Mouse (Mus musculus): ENCODE measurements around the gene Dlx3.

The Dlx3 gene

DNA sequence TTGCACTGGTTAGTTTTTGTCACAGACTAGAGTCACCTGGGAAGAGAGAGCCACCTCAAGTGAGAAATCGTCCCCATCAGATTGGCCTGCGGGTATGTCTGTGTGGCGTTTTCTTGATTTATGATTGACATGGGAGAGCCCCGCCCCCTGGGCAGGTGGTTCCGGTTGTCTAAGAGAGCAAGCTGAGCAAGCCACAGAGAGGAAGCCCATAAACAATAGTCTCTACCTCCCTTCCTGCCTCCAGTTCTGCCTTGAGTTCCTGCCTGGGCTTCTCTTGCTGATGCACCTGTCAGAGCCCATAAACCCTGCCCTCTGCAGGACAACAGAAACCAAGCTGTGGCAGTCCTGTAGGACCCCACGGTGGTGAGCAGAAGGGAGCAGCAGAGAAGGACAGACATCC is 13.4 kb downstream of the Dlx3 start:
- ChIA-PET CTCF (interaction anchor here (0.5 to 2.1 kb wide), 12 partner anchors 9 to 1169 kb away, joined by 3 to 6 read pairs (median 3); partner anchors contain the start of genes Dlx3 (in 1 of the 4) and Dlx4 (in 1 of the 4)), POLR2A (interaction anchor here (0.5 to 2.3 kb wide), 6 partner anchors 8 to 780 kb away, joined by 3 to 10 read pairs (median 4); partner anchors contain the start of gene Dlx3 (in 1 of the 4))

- CTCF ChIA-PET: interaction anchor here in 2 of 4 experiments (0.7 to 1.0 kb wide), 2 partner anchors 23 to 1004 kb away, joined by 3 to 6 read pairs; no protein-coding TSS in a partner anchor
- POLR2A ChIA-PET: interaction anchor here in 2 of 4 experiments (0.6 to 1.3 kb wide), 4 partner anchors 9 to 580 kb away, joined by 3 to 4 read pairs (median 4); partner anchors contain the start of gene Dlx4 (in 1 of the 2)
Observed at GRCm38 (mm10) chr11:95137281-95137680, 17.4 kb downstream of the Dlx3 start.

GRCm38 (mm10) chr11:95139871-95140270 is 20.0 kb downstream of the Dlx3 start:
- POLR2A ChIA-PET: interaction anchor here in 3 of 4 experiments (0.6 to 1.5 kb wide), 6 partner anchors 10 to 276 kb away, joined by 3 to 7 read pairs (median 4); no protein-coding TSS in a partner anchor
- CTCF ChIA-PET: no interaction called here

GRCm38 (mm10) chr11:95142258-95142657 is 22.3 kb downstream of the Dlx3 start:
- ChIA-PET POLR2A (interaction anchor here in 2 of 4 experiments (0.8 to 2.0 kb wide), 9 partner anchors 10 to 169 kb away, joined by 3 to 10 read pairs (median 4); partner anchors contain the start of gene Dlx3 (in 1 of the 2)), CTCF (interaction anchor here in 2 of 4 experiments (0.8 to 1.4 kb wide), 7 partner anchors 8 to 109 kb away, joined by 3 to 5 read pairs (median 3); no protein-coding TSS in a partner anchor)

DNA sequence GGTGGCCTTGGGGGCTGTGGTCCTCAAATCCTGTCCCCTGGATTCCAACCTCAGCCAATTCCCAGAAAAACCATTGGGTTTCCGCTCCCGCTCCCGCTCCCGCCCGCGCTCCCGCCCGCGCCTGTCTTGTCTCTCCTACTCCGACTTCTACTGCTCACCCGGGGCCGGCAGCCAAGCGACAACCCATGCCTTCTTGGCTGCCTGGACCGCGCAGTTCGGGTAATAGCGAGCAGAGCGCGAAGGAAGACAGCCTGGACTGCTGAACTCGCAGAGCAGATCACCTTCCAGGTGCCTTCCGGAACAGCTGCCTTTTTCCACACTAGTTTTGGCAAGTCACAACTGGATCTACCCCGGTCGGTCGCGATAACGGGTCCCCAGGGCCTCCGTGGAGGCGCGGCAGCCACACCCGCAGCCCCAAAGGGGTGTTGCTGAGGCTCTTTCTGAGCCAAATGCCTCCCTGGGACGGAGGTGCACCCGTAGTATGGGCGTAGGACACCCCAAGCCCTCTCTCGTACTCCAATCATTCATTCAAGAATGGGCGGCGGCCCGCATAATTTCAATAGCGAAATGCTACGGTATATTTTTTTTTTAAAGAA is 23.2 kb downstream of the Dlx3 start:
- POLR2A ChIA-PET: interaction anchor here in 3 of 4 experiments (0.6 to 1.6 kb wide), 3 partner anchors 21 to 197 kb away, joined by 3 to 4 read pairs (median 4); no protein-coding TSS in a partner anchor

DNA sequence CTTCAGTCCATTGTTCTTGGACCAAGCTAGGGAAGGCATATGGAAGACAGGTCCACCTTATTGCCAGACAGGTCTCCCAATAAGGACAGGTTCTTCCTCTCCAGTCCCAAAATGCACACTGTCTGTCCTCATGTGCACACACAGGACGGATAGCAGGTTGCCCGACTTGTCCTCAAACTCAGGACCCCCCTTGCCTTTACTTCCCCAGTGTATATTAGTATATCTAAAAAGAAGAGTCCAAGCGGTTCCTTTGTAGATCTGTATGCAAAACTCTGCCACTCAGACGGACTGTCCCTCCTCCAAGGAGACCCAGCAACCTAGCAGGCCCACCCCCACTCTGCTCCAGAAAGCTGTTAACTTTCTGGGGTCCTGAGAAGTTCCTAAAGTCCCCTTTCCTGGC is 23.7 kb downstream of the Dlx3 start:
- CTCF ChIA-PET: interaction anchor here in 1 of 4 experiments (3.0 kb wide), 1 partner anchor 108 kb away, joined by 12 read pairs; no protein-coding TSS in a partner anchor
- POLR2A ChIA-PET: interaction anchor here in 2 of 4 experiments (0.6 to 3.3 kb wide), 4 partner anchors 9 to 196 kb away, joined by 3 to 14 read pairs (median 4); no protein-coding TSS in a partner anchor

More for the DNA sequence above, 23.2 kb downstream of the Dlx3 start:
- CTCF ChIA-PET: interaction anchor here in 2 of 4 experiments (1.0 to 1.4 kb wide), 2 partner anchors 18 to 108 kb away, joined by 5 read pairs; no protein-coding TSS in a partner anchor

GRCm38 (mm10) chr11:95144091-95144945 is 24.4 kb downstream of the Dlx3 start:
- POLR2A ChIA-PET: interaction anchor here in 2 of 4 experiments (1.0 to 3.3 kb wide), 5 partner anchors 9 to 29 kb away, joined by 3 to 14 read pairs (median 3); no protein-coding TSS in a partner anchor
- CTCF ChIA-PET: interaction anchor here in 2 of 4 experiments (0.8 to 3.0 kb wide), 2 partner anchors 107 to 111 kb away, joined by 3 to 12 read pairs; no protein-coding TSS in a partner anchor

DNA sequence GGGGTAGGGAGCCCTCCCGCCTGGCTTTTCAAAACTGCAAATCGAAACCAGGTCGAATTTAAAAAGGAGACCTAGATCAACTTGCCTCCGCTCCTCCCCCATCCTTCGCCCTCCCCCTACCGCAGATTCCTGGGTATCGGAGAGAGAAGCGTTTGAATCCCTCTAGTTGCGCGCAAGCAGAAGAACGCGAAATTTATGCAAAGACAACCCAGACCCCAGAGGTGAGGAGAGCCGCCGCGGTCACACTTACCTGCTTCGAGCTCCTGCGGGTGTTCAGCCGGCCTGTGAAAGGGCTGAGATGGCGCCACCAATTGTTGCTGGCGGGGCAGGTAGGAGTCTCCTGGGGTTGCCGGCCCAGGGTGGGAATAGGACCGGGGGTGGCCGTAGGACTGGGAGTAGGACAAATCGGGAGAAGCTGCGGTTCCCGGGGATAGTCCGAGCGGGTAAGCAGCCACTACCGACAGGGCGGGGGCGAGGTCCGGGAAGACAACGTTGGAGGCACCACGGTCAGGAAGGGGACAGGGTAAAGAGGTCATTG is 25.1 kb downstream of the Dlx3 start:
- POLR2A ChIA-PET: interaction anchor here in 3 of 4 experiments (0.6 to 3.3 kb wide), 8 partner anchors 12 to 84 kb away, joined by 3 to 14 read pairs (median 4); no protein-coding TSS in a partner anchor
- CTCF ChIA-PET: interaction anchor here (0.8 to 3.0 kb wide), 7 partner anchors 11 to 114 kb away, joined by 3 to 12 read pairs (median 4); partner anchors contain the start of gene Dlx3 (in 1 of the 4)

DNA sequence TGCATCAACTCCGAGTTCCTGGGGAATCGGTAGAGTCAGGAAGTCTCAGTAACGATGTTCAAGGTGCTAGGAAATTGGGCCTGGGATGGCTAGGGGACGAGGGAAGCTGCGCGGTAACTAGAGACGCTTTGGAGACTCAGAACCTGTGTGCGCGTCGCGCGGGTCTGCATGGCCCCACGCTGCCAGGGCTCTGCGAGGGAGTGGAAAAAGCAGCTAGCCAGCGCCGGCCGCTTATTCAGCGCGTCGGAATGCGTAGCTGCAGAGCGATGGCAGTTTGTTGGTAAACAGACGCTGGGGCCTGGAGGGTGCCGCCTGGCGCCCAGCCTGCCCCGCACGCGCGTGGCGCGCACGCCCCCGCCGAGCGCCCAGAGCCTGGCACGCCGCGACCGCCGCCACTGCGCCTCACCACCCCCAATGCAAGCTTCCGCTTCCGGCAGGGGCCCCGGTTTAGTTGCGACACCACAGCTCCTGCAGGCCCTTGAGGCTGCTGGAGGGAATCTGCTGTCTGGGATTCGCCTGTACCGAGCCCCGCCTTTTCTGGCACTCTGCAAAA is 26.0 kb downstream of the Dlx3 start, which contains the start of gene Dlx4:
Dlx4 (minus strand) TSS at position 413 of the 553 bp plus-strand sequence.
- POLR2A ChIA-PET: interaction anchor here in 3 of 4 experiments (0.6 to 3.3 kb wide), 12 partner anchors 9 to 155 kb away, joined by 3 to 14 read pairs (median 4); no protein-coding TSS in a partner anchor
- CTCF ChIA-PET: interaction anchor here in 3 of 4 experiments (0.6 to 3.0 kb wide), 9 partner anchors 9 to 113 kb away, joined by 3 to 12 read pairs (median 4); partner anchors contain the start of gene Dlx3 (in 1 of the 3)

DNA sequence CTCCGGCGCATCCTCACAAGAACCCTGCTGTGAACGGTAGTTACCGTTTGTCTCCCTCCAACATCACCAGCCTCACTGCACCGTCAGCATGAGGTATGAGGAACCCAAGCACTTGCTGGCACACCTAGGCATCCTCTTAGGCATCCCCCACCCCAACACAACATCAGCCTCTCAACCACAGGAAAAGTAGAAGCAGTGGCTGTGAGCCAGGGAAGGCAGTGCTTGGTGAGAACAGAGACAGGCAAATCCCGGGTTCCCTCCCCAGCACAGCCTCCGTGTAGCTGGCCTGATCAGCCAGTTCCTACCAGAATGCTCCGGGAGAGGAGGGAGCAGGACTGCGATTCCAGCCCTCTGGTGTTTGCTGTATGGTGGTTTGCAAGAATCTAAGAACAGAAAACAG is 28.8 kb downstream of the Dlx3 start:
- POLR2A ChIA-PET: interaction anchor here in 2 of 4 experiments (0.5 to 2.3 kb wide), 4 partner anchors 8 to 491 kb away, joined by 3 to 6 read pairs (median 4); partner anchors contain the start of gene Dlx3 (in 1 of the 2)

DNA sequence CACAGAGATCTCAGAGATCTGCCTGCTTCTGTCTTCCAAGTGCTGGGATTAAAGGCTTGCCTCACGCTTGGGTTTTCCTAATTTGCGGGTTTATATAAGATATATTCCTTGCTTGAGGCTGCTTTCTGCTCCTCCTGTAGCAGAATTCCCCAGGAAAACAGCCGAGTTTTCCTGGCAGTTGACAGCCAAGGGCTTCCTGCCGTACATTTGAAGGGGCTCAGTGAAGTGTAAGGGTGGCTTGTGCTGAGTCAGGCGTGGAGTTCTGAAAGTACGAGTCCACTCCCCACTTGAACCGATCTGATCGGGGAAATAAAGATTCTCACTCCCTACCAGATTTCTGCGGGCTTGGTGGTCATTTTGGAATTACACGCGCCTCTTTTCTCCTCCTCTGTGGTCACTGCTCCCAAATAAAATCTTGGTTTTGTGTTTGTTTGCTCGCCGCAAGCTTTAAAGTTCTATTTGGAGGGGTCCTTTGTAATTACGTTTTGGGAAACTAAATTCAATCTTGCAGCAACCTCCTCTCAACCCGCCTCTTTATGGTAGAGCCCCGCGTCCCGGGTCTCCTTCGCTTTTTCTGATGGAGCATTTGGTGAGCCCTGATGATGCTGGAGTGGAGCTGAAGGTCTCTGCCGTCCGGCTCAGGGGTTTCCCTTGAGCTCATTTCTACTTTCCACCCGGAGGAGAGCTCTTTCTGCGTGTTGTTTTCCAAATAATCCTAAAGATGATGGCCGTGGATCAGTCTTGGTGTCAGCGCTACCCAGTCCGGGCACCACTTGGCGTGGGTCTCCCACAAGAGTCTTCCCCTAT is 29.7 kb downstream of the Dlx3 start:
- ChIA-PET CTCF (interaction anchor here in 3 of 4 experiments (0.6 to 2.0 kb wide), 3 partner anchors 12 to 281 kb away, joined by 3 to 6 read pairs (median 3); partner anchors contain the start of gene Dlx3 (in 1 of the 3)), POLR2A (interaction anchor here in 3 of 4 experiments (0.5 to 2.3 kb wide), 8 partner anchors 9 to 806 kb away, joined by 3 to 6 read pairs (median 4); partner anchors contain the start of gene Dlx3 (in 1 of the 3))

More for the DNA sequence above, 28.8 kb downstream of the Dlx3 start:
- CTCF ChIA-PET: interaction anchor here in 2 of 4 experiments (0.6 to 2.0 kb wide), 3 partner anchors 12 to 282 kb away, joined by 3 to 6 read pairs (median 3); no protein-coding TSS in a partner anchor

DNA sequence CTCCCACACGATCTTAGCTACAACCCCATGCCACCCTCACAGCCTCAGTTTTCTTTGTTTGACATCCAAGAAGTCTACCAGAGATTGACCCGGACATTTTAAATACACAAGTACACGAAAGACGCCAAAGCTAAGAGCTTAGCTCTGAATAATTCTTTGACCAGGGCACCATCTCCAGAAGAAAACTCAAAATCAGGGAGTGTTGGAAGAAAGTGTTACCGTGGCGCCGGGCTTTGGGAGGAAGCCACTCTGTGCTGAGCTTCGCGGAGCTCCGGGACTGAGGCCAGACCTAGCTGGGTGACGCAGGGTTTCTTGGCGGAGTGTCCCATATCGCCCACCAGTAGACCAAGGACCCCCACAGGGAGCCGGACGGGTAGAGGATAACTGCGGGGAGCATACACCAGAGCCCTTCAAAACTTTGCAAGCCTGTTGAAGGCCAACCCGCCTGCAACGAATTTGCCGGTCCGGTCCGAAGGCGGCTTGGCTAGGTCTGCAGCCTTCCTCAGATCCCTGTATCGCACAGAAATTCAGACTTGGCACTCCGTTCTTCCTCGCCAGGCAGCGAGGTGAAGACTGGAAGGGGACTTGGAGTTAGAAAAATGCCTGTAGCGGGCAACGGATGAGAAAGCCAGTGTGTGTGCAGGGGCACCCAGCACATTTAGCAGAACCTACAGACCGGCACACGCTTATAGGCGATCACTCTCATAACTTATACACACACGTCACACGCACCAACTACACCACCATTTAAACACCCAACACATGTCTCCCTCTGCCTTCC is 30.5 kb downstream of the Dlx3 start:
- CTCF ChIA-PET: interaction anchor here in 2 of 4 experiments (0.7 to 2.0 kb wide), 2 partner anchors 11 to 30 kb away, joined by 3 to 6 read pairs; partner anchors contain the start of gene Dlx3 (in 1 of the 2)
- POLR2A ChIA-PET: interaction anchor here in 2 of 4 experiments (0.6 to 2.3 kb wide), 5 partner anchors 10 to 81 kb away, joined by 3 to 6 read pairs (median 4); no protein-coding TSS in a partner anchor

GRCm38 (mm10) chr11:95153116-95153515 is 33.2 kb downstream of the Dlx3 start:
- ChIA-PET CTCF (interaction anchor here in 2 of 4 experiments (0.8 to 0.9 kb wide), 2 partner anchors 106 to 287 kb away, joined by 3 read pairs; no protein-coding TSS in a partner anchor), POLR2A (no interaction called here)

DNA sequence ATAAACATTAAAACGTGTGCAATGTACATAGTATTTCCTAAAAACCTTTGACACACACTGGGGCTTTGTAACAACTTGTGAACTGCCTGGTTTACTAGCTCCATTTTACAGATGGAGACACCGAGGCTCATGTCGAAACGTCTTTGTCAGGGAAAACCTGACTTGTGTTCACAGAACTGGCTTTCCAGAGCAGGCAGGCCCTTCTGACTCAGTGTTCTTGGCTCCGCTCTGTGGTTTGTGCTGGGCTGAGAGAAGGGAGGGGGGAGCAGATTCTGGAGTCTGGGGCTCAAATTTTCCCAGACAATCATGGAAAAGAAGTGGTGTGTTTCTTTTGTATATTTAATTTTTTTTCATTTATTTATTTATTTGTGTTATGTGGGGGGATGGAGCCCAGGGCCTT is 33.8 kb downstream of the Dlx3 start:
- POLR2A ChIA-PET: no interaction called here
- CTCF ChIA-PET: interaction anchor here in 2 of 4 experiments (0.5 to 0.9 kb wide), 3 partner anchors 105 to 288 kb away, joined by 3 read pairs; no protein-coding TSS in a partner anchor

DNA sequence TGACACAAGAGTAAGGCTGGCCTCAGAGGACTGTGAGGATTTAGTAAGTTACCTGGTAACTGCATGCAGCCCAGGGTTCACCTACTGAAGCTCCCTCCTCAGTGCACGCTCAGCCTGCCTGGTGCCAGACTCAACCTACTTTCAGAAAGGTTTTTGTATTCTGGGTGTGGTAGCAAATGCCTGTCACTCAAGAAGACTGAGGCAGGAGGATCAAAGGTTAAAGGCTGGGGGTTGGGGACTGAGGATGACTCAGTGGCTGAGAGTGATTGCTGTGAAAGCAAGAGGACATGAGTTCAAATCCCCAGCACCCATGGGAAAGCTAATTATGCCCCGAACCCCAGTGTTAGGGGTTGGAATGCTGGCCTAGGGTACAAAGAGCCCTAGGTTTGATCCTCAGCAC is 35.6 kb downstream of the Dlx3 start:
- ChIA-PET POLR2A (interaction anchor here in 1 of 4 experiments (0.6 to 1.6 kb wide), 3 partner anchors 14 to 31 kb away, joined by 3 to 4 read pairs (median 3); no protein-coding TSS in a partner anchor), CTCF (interaction anchor here in 2 of 4 experiments (1.2 to 1.4 kb wide), 3 partner anchors 10 to 96 kb away, joined by 3 to 4 read pairs (median 4); partner anchors contain the start of gene Dlx4 (in 1 of the 2))

All from embryonic stem cell, embryonic (primary cell).